Mouse (Mus musculus) stomach, postnatal 0 days (tissue): ENCODE data around the gene Nrip2. TPM values are rescaled to one million over a fixed set of nuclear protein-coding genes. Genes with fewer than 3 reads are reported as not detected.
"Not testable (repeated sequence)": the region's sequence is repeated elsewhere in the genome, so short reads cannot be mapped to it uniquely, and the experiment has no call there.

ENCODE experiments used
- ATAC-seq: fragments of 200-750 bp; cut with Nextera tagmentation; 2 replicates; pipeline ENCODE4 v1.8.0; 2017; ENCODE audit not compliant: low FRiP score, low TSS enrichment
- DNase-seq: peaks from one replicate; pipeline ENCODE4 v3.0.0-alpha.2; 2016; ENCODE audit warnings: low spot score
- H3K27ac ChIP-seq: fragments of 300-500 bp; sonication (generic); replicated peaks from 2 replicates; pipeline ENCODE4 v1.5.1; 2014; ENCODE audit warnings: mild to moderate bottlenecking, control low read depth
- H3K27me3 ChIP-seq: fragments of 300-500 bp; sonication (generic); 2 replicates; pipeline ENCODE4 v1.6.1; 2014; ENCODE audit warnings: low read length; ENCODE audit not compliant: control insufficient read depth, insufficient read depth
- H3K36me3 ChIP-seq: fragments of 300-500 bp; sonication (generic); 2 replicates; pipeline ENCODE4 v1.6.1; 2014; ENCODE audit warnings: low read length, mixed read lengths; ENCODE audit not compliant: control insufficient read depth, insufficient read depth
- H3K4me1 ChIP-seq: fragments of 300-500 bp; sonication (generic); replicated peaks from 2 replicates; pipeline ENCODE4 v1.6.1; 2014; ENCODE audit warnings: antibody characterized with exemption; ENCODE audit not compliant: control insufficient read depth, insufficient read depth
- H3K4me2 ChIP-seq: fragments of 300-500 bp; sonication (generic); replicated peaks from 2 replicates; pipeline ENCODE4 v1.6.1; 2014; ENCODE audit warnings: low read depth, mild to moderate bottlenecking, control low read depth, moderate library complexity
- H3K4me3 ChIP-seq: fragments of 300-500 bp; sonication (generic); 2 replicates; pipeline ENCODE4 v1.5.1; 2014; ENCODE audit warnings: low read depth, low read length, control low read depth
- H3K9ac ChIP-seq: fragments of 300-500 bp; sonication (generic); 2 replicates; pipeline ENCODE4 v1.6.1; 2014; ENCODE audit warnings: mild to moderate bottlenecking, low read length, control low read depth, mixed read lengths
- H3K9me3 ChIP-seq: fragments of 300-500 bp; sonication (generic); 2 replicates; pipeline ENCODE4 v1.6.1; 2016; ENCODE audit warnings: low read length; ENCODE audit not compliant: control insufficient read depth
- CTCF ChIP-seq: IDR thresholded peaks from 2 replicates; pipeline ENCODE4 v1.5.1; 2016; ENCODE audit warnings: antibody characterized with exemption, low read depth, mild to moderate bottlenecking, moderate library complexity
- EP300 ChIP-seq: optimal IDR thresholded peaks from 2 replicates; pipeline ENCODE3; 2016; ENCODE audit warnings: antibody characterized with exemption
- WGBS: fragments of 180-500 bp; shearing (Covaris S2); extraction: QIAGEN DNeasy Blood & Tissue Kit; methylation state at CpG from one replicate; pipeline ENCODE4 v1.1.7; 2014; 5-methylcytosine and 5-hydroxymethylcytosine counted together
- polyA plus RNA-seq: library from polyadenylated mRNA; unstranded; fragments of >200 nt; fragmentation: Nextera tagmentation; extraction: Ambion mirVana; gene quantifications from 2 replicates; pipeline ENCODE4 v1.2.1, GENCODE M21; 2015

The Nrip2 gene
- polyA plus RNA-seq, 1 experiment from 2014 or later, result 2.2 TPM

GRCm38 (mm10) chr6:128375192-128375591 is 23.9 kb upstream of the Nrip2 start, which contains the start of the genes Tex52 and Gm44596:
TSS of gene Tex52 (plus strand) at chr6:128375456.
TSS of gene Gm44596 (plus strand) at chr6:128375503.
- H3K4me1 ChIP-seq, result no peaks in the 10 kb centered on the region
- WGBS, result 24% methylated on average over 6 of the region's 6 CpGs
- H3K4me3 ChIP-seq, result no peak within 1 kb of the TSS
- DNase-seq, result no peak
- H3K9me3 ChIP-seq, result no peaks in the 10 kb centered on the region
- H3K4me2 ChIP-seq, result no peak within 1 kb of the TSS
- no peak for ATAC-seq
- no peak for TF ChIP-seq EP300
- no peak for TF ChIP-seq CTCF
- H3K36me3 ChIP-seq, result peaks cover 19% of the 10 kb centered on the region
- H3K9ac ChIP-seq, result no peak within 1 kb of the TSS
- H3K27me3 ChIP-seq, result no peaks in the 10 kb centered on the region
- H3K27ac ChIP-seq, result peak within 1 kb of the TSS; percentile 49; the same call in 1 of the 2 replicates

GRCm38 (mm10) chr6:128376371-128377085 is 22.6 kb upstream of the Nrip2 start:
- Histone ChIP-seq H3K9ac (no peak overlapping the region), H3K36me3 (peaks cover 13% of the 10 kb centered on the region), H3K4me2 (no peak overlapping the region), H3K27me3 (no peaks in the 10 kb centered on the region), H3K4me1 (no peaks in the 10 kb centered on the region), H3K4me3 (no peak overlapping the region), H3K9me3 (no peaks in the 10 kb centered on the region), H3K27ac (peak overlapping the region; percentile 49; the same call in 1 of the 2 replicates)
- WGBS, result 73% methylated on average over 17 of the region's 17 CpGs
- ATAC-seq, result peak; percentile 18; the same call in 1 of the 2 replicates
- DNase-seq, result no peak
- TF ChIP-seq EP300 (no peak), CTCF (no peak)

- DNase-seq (no peak), ATAC-seq (no peak)
- H3K4me3 ChIP-seq, result no peak overlapping the region
- no peak overlapping the region for H3K27ac ChIP-seq
- TF ChIP-seq EP300 (no peak), CTCF (no peak)
- H3K4me1 ChIP-seq, result no peaks in the 10 kb centered on the region
- no peak overlapping the region for H3K4me2 ChIP-seq
- H3K27me3 ChIP-seq, result no peaks in the 10 kb centered on the region
- no peaks in the 10 kb centered on the region for H3K36me3 ChIP-seq
- H3K9me3 ChIP-seq, result no peaks in the 10 kb centered on the region
- WGBS, result 81% methylated on average over 16 of the region's 16 CpGs
- H3K9ac ChIP-seq, result no peak overlapping the region
Measured at GRCm38 (mm10) chr6:128379636-128380035, 19.5 kb upstream of the Nrip2 start.

- peak; percentile 51 for TF ChIP-seq CTCF
- not testable (repeated sequence) for H3K27ac ChIP-seq, DNase-seq, H3K4me2 ChIP-seq, H3K4me3 ChIP-seq, H3K36me3 ChIP-seq, H3K9me3 ChIP-seq, H3K27me3 ChIP-seq, H3K4me1 ChIP-seq, H3K9ac ChIP-seq, ATAC-seq
- WGBS, result 74% methylated on average over 1 of the region's 1 CpGs
Measured at GRCm38 (mm10) chr6:128380594-128381167, 18.4 kb upstream of the Nrip2 start.

- no peak for ATAC-seq
- Histone ChIP-seq H3K4me3 (no peak overlapping the region), H3K27me3 (no peaks in the 10 kb centered on the region), H3K4me1 (no peaks in the 10 kb centered on the region), H3K27ac (no peak overlapping the region), H3K9ac (no peak overlapping the region), H3K9me3 (no peaks in the 10 kb centered on the region), H3K4me2 (no peak overlapping the region), H3K36me3 (no peaks in the 10 kb centered on the region)
- TF ChIP-seq CTCF (no peak), EP300 (no peak)
- no peak for DNase-seq
- WGBS, result 69% methylated on average over 3 of the region's 3 CpGs
Measured at GRCm38 (mm10) chr6:128381254-128381653, 17.8 kb upstream of the Nrip2 start.

- 77% methylated on average over 7 of the region's 7 CpGs for WGBS
- H3K4me1 ChIP-seq, result no peaks in the 10 kb centered on the region
- no peak overlapping the region for H3K4me2 ChIP-seq
- TF ChIP-seq CTCF (no peak), EP300 (no peak)
- no peak overlapping the region for H3K27ac ChIP-seq
- H3K27me3 ChIP-seq, result no peaks in the 10 kb centered on the region
- H3K9ac ChIP-seq, result no peak overlapping the region
- no peak overlapping the region for H3K4me3 ChIP-seq
- no peak for ATAC-seq
- no peaks in the 10 kb centered on the region for H3K9me3 ChIP-seq
- no peaks in the 10 kb centered on the region for H3K36me3 ChIP-seq
- DNase-seq, result no peak
Measured at GRCm38 (mm10) chr6:128383752-128384151, 15.3 kb upstream of the Nrip2 start.
